Mouse (Mus musculus): ENCODE measurements around the gene Ehhadh.
A peak's percentile ranks its signal among the peaks of the same experiment; 100 is the strongest.
"Not testable (repeated sequence)": the region's sequence is repeated elsewhere in the genome, so short reads cannot be mapped to it uniquely, and the experiment has no call there.

Gene Ehhadh

GRCm38 (mm10) chr16:21794697-21795045, 7.1 kb upstream of the Ehhadh start:
- DNase-seq (ENCODE audit: low spot score in 2 of 2) = no peak

DNA sequence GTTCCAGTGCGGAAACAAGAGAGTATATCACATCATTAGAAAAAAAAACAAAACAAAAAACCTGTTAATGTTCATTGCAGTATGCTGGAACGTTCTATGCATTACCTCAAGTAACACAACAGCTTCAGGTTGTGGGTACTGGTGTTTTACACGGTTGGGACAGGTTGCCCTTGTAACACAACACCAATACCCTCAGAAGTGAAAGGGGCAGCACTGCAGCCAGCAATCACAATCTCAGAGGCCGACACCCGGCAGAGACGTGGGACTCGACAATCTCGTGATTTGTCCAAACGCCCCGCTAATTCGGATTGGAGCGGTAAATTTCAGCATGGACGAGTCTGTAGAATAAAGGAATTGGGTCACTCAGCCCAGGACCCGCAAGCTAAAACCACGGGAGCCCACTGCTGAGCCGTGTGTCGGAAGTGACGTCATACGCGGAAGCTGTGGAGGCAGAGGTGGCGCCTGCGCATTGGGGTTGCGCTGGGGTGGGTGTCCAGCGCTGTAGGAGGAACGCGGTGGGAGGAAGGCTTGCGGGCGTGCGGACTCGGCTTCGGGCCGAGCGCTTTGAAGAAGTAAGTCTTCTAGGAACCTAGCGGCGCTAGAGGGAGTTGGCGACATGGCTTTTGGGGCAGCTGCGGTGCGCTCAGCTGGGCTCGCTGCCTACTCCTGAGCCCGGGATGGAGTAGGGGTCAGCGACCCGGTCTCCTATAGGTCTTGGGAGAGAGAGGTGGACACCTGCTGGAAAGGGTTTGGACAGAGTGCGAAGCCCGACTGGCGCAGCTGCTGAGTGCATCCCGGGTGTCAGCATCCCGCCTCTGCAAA, 6.5 kb upstream of the Ehhadh start, which contains the start of gene Map3k13:
Gene Map3k13, plus strand, starts transcription at position 472 of the 822 bp plus-strand sequence.
- DNase-seq (ENCODE audit: low spot score in 2 of 2) = peak; percentile 89 to 90

- DNase-seq (ENCODE audit: low spot score in 2 of 2) = not testable (repeated sequence)
These were observed 5.6 kb upstream of the Ehhadh start for GRCm38 (mm10) chr16:21793080-21793810.

- no peak for DNase-seq (ENCODE audit: low spot score in 2 of 2)
These were observed 4.2 kb upstream of the Ehhadh start for GRCm38 (mm10) chr16:21791779-21792178.

DNA sequence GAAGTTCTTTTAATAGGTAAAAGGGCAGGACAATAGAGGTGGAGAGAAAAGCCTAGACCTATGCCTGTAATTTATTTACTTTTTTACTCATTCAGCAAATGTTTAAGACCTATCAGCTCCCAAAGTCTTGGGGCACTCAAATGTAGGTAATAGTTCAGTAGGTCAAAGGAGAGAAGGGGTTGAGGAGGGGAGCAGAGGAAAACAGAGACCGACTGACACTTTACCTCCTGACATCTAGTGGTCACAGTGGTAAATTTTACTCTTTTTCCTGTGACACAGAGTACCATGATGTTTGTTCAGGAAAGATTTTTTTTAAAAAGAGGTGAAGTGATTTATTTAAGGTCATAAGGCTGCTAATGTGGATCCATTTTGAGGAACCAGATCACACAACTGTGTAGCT, 2.9 kb upstream of the Ehhadh start:
- no peak for DNase-seq (ENCODE audit: low spot score in 2 of 2)

- no peak for DNase-seq (ENCODE audit: low spot score in 2 of 2)
These were observed 1.6 kb upstream of the Ehhadh start for GRCm38 (mm10) chr16:21789180-21789579.

DNA sequence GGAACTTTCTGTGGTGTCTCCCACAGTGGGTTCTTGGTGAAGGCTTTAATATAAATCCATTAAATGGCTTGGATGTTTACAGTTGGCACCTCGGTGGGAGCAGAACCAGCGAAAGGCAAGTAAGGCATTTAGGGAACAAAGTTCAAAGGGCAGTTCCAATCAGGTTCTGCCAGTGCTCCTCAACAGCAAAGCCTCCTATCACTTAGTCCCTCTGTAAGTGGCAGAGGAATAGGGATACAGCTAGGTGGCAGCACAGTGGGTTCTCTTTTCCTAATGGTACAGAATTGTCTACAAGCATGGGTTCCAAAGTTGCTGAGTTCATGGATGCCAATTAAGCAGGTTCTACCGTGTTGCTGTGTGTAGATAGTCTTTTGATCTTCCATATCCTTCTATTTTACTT, 974 bp upstream of the Ehhadh start:
- DNase-seq (ENCODE audit: low spot score in 2 of 2) = no peak

- DNase-seq (ENCODE audit: low spot score in 2 of 2) = no peak
These were observed 1.3 kb downstream of the Ehhadh start for GRCm38 (mm10) chr16:21786317-21786716.

DNA sequence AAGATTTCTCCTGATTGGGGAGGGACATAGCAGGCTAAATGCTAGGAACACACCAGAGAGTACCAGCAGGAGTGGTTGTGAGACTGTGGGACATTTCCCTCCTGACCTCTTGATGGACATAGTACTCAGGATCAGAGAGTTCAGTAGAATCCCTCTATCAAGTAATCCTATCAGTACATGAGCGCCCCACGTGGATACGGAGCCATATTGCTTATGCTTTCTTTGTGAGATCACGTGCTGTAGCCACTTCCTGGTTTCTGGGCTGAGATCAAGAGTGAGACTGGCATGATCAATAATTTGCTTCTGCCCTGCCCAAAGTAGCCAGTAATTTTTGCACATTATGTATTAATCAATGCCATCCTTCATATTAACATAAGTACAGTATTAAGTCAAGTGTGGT, 2.6 kb downstream of the Ehhadh start:
- no peak for DNase-seq (ENCODE audit: low spot score in 2 of 2)

- DNase-seq (ENCODE audit: low spot score in 2 of 2) = no peak
These were observed 4.8 kb downstream of the Ehhadh start for GRCm38 (mm10) chr16:21782807-21783206.

- no peak for DNase-seq (ENCODE audit: low spot score in 2 of 2)
These were observed 5.7 kb downstream of the Ehhadh start for GRCm38 (mm10) chr16:21781895-21782294.

DNA sequence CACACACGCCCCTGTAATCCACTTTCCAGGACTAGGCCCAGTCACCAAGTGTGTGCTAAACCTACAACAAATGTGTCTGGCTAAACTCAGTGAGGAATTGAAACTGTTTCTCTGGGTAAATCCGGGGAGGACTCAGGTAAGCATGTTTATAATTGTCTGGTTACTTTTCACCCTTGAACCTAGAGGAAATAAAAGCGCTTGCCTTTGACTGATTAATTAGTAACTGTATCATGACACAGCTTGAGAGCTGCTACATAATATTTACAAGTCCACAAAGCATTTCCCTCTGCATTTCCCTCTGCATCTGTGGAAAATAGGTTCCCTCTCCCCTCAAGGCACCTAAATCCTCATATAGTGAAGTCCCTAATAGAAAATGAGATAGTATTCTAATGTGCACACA, 6.3 kb downstream of the Ehhadh start:
- DNase-seq (ENCODE audit: low spot score in 2 of 2) = no peak

- no peak for DNase-seq (ENCODE audit: low spot score in 2 of 2)
These were observed 8.5 kb downstream of the Ehhadh start for GRCm38 (mm10) chr16:21779149-21779548.

- DNase-seq (ENCODE audit: low spot score in 2 of 2) = no peak
These were observed 9.2 kb downstream of the Ehhadh start for GRCm38 (mm10) chr16:21778293-21778866.

- DNase-seq (ENCODE audit: low spot score in 2 of 2) = no peak
These were observed 12.9 kb downstream of the Ehhadh start for GRCm38 (mm10) chr16:21774725-21775124.

GRCm38 (mm10) chr16:21769667-21770066, 17.9 kb downstream of the Ehhadh start:
- DNase-seq (ENCODE audit: low spot score in 2 of 2) = no peak

DNA sequence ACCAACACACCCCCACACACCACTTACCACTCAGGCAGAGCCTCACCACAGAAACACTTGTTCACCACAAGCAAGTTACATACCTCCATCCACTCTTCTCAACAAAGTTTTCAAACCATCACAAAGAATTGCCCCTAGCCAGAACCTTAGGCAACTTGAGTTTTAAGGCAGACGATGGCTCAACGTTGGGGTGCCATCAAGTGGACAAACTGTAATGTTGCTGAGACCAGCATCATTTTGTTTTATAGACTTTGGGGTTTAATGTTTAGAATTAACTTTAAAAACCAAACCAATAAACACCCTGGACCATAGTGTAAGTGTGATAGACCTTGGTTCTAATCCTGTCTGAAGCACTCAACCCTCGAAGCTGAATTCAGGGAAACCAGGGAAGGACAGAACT, 19.4 kb downstream of the Ehhadh start:
- no peak for DNase-seq (ENCODE audit: low spot score in 2 of 2)

DNA sequence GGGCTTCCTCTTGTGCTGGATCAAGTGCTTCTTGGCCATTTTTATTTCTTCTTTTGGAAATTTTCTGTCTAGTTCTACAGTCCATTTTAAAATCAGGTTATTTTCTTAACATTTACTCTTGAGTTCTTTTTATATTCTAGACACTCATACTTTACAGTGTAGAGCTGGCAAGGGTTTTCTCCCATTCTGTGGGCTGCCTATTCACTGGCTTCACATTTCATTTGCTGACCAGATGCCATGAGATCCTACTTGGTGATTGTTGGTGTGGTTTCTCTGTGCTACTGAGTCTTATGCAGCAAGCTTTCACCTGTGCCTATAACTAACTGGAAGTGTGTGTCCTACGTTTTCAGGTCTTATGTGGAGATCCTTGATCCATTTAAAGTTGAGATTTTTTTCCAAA, 29.2 kb downstream of the Ehhadh start:
- DNase-seq (ENCODE audit: low spot score in 2 of 2) = no peak

DNA sequence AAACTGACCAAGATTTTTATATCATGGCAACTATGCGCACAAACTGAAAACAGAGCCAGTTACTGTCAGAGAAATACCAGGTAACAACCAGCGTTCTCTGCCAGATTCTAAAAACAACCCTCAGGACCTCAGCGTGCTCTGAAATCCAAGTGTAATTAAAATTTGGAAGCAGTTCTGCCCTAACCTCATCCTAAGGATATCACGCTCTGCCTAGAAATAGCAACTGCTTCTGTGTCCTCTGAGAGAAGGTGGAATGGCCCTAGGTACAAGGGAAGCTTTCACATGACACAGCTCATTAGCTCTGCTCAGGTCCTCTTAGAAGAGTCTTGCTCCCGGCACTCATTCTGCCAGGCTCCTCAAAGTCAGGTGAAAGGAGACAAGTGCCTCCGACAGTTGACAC, 44.2 kb downstream of the Ehhadh start:
- no peak for DNase-seq (ENCODE audit: low spot score in 2 of 2)

- DNase-seq (ENCODE audit: low spot score in 2 of 2) = no peak
These were observed 44.7 kb downstream of the Ehhadh start for GRCm38 (mm10) chr16:21742898-21743297.

DNA sequence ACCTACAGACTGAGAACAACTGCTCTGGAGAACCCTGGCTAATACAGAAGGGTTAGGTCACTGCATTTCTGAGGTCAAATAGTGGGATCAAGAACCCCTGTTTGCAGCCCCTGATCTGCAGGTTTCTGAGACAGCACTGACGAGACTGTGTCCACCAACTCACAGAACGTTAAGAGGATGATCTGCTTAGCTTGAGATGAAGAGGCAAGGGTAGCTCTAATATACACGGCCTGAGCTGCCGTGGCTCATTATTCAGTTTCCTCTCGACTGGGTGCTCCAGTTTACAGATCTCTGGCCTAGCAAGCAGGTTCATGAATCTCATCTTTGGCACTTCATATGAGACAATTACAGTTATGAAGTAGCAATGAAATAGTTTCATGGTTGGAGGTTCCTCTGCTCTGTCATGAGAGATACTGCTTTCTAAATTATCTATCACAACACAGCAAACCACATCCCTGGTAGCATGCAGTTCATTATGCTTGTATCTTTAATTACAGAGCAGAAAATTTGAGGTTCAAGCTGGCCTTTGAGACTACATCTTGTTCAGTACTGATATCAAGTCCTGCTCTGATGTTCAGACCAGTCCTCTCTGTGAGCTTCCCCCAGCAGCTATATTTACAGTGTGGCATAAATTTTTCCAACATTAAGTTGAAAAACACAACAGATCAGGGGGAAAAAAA, 45.3 kb downstream of the Ehhadh start:
- no peak for DNase-seq (ENCODE audit: low spot score in 2 of 2)

GRCm38 (mm10) chr16:21741542-21741941, 46.1 kb downstream of the Ehhadh start:
- no peak for DNase-seq (ENCODE audit: low spot score in 2 of 2)

Data from urinary bladder, adult 18-20 months (tissue).